Mouse (Mus musculus) megakaryocyte, embryonic 14.5 days (primary cell): ENCODE results near the gene Camkmt.

ENCODE experiments used
- FLI1 ChIP-seq: IDR thresholded peaks from 2 replicates; pipeline ENCODE4 v1.6.1; 2012; ENCODE audit warnings: low read length, inconsistent platforms, mixed read lengths
- GATA1 ChIP-seq: IDR thresholded peaks from 3 replicates; pipeline ENCODE4 v1.6.1; 2012; ENCODE audit warnings: mixed read lengths, low read length, inconsistent platforms, borderline replicate concordance

GRCm38 (mm10) chr17:85506206-85507088 is 416.1 kb downstream of the Camkmt start:
- TF ChIP-seq GATA1, result no peak
- no peak for TF ChIP-seq FLI1
